Mouse (Mus musculus) forebrain, embryonic 10.5 days (tissue): ENCODE measurements around the gene Olfr651. TPM values are rescaled to one million over a fixed set of nuclear protein-coding genes. Genes with fewer than 3 reads are reported as not detected.
A peak's percentile ranks its signal among the peaks of the same experiment; 100 is the strongest.
"Not testable (repeated sequence)": the region's sequence is repeated elsewhere in the genome, so short reads cannot be mapped to it uniquely, and the experiment has no call there.

Experiments
- DNase-seq: peaks from one replicate; pipeline ENCODE4 v3.0.0-alpha.2; 2017; ENCODE audit warnings: low spot score; ENCODE audit errors: extremely low spot score
- H3K27ac ChIP-seq: fragments of 300-500 bp; sonication (generic); 2 replicates; pipeline ENCODE4 v1.5.1; 2016; ENCODE audit warnings: mild to moderate bottlenecking
- H3K27me3 ChIP-seq: fragments of 300-500 bp; sonication (generic); 2 replicates; pipeline ENCODE4 v1.6.1; 2016; ENCODE audit warnings: mild to moderate bottlenecking; ENCODE audit not compliant: poor library complexity, severe bottlenecking
- H3K36me3 ChIP-seq: fragments of 300-500 bp; sonication (generic); replicated peaks from 2 replicates; pipeline ENCODE4 v1.6.1; 2016; ENCODE audit warnings: mild to moderate bottlenecking, moderate library complexity
- H3K4me1 ChIP-seq: fragments of 300-500 bp; sonication (generic); 2 replicates; pipeline ENCODE4 v1.6.1; 2016
- H3K4me3 ChIP-seq: fragments of 300-500 bp; sonication (generic); 2 replicates; pipeline ENCODE4 v1.5.1; 2016; ENCODE audit warnings: mild to moderate bottlenecking, moderate library complexity
- H3K9me3 ChIP-seq: fragments of 300-500 bp; sonication (generic); 2 replicates; pipeline ENCODE4 v1.6.1; 2016; ENCODE audit warnings: mild to moderate bottlenecking, moderate library complexity
- WGBS: fragments of 180-500 bp; shearing (Covaris S2); methylation state at CpG from one replicate; pipeline ENCODE4 v1.1.7; 2016; 5-methylcytosine and 5-hydroxymethylcytosine counted together
- polyA plus RNA-seq: library from polyadenylated mRNA; unstranded; fragments of >200 nt; fragmentation: Nextera tagmentation; extraction: Ambion mirVana; gene quantifications from 2 replicates; pipeline ENCODE4 v1.2.1, GENCODE M21; 2016

Gene Olfr651
- polyA plus RNA-seq = not detected in 2 replicates

DNA sequence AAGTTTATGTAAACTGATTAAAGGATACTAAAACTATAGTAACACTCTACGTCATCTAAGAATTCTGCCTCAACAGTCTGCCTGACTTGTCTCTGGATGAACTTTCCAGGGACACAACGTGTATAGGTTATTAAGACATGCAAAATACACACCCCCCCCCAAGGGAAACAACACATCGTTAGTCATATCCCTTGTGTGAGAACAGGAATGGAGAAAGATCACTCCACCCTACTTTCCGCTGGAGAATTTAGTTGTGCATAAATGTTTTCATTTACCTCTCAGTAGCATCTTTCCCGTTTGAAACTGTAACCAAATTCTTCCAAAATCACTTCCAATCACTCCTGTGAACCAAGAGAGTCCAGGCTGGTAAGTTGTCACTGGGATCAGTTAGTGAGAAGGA, at the start of gene Olfr651:
Gene Olfr651 (plus strand): TSS at position 301 of the 400 bp plus-strand sequence.
- Histone ChIP-seq H3K4me3 (no peak within 1 kb of the TSS), H3K36me3 (no peaks in the 10 kb centered on the region), H3K9me3 (no peaks in the 10 kb centered on the region; the same call in 1 of the 2 replicates), H3K27me3 (no peaks in the 10 kb centered on the region), H3K4me1 (no peaks in the 10 kb centered on the region), H3K27ac (no peak within 1 kb of the TSS)
- no peak for DNase-seq
- 87% methylated on average over 5 of the region's 5 CpGs for WGBS

DNA sequence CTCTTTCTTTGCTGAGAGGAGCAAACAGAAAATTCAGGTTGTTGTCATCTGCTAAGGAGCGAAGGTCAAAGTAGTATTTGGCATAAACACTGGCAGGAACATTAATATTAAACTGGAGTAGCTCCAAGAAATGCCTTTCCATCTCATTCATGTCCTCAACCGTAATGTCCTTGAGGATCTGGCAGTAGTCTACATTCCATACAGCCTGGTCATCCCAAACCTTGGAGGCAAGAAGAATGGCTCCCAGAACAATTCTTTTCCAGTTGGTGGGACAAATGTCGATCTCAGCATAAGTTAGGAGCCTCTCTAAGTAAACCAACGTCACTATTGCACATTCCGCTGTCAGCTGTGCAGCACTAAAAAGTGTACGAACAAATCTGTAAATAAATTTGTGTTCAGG, 48.7 kb upstream of the Olfr651 start:
- not testable (repeated sequence) for H3K36me3 ChIP-seq, H3K27ac ChIP-seq, H3K4me3 ChIP-seq, H3K4me1 ChIP-seq, H3K9me3 ChIP-seq, DNase-seq
- WGBS = 83% methylated on average over 6 of the region's 6 CpGs
- H3K27me3 ChIP-seq = peaks cover 10% of the 10 kb centered on the region

DNA sequence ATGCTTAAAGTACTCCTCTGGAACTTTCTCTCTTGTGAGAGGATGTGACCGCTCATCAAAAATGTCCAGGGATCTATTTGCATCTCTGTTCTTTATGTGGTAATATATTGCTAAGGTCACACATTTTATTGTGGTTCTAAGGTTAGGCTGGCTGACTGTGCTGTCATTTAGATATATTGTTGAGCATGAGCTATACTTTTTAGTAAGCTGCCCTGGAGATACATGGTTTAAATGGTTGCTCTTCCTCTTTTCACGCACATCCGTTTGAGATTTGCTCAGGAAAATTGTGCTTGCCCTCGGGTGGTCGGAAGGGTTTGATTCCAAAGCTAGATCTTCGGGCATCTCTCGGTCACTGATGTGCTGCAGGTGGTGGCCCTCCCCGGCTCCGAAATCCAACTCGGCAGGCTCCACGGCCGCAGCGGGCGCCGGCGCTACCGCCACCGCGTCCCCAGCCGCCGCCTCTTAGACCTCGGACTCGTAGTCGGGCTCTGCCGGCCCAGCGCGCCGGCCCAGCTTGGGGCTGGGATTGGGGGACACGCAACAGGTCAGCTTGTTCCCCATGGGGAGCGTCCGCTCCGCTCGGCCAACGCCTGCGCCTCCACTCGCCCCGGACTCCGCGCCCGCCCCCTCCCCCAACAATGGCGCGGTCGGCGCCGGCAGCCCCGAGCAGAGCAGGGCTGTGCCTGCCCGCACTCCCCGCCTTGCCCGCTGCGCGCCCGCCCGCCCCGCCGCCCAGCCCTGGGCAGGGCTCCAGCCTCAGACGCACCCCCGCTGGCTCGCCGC, 48.2 kb upstream of the Olfr651 start:
- DNase-seq = peak; percentile 46

DNA sequence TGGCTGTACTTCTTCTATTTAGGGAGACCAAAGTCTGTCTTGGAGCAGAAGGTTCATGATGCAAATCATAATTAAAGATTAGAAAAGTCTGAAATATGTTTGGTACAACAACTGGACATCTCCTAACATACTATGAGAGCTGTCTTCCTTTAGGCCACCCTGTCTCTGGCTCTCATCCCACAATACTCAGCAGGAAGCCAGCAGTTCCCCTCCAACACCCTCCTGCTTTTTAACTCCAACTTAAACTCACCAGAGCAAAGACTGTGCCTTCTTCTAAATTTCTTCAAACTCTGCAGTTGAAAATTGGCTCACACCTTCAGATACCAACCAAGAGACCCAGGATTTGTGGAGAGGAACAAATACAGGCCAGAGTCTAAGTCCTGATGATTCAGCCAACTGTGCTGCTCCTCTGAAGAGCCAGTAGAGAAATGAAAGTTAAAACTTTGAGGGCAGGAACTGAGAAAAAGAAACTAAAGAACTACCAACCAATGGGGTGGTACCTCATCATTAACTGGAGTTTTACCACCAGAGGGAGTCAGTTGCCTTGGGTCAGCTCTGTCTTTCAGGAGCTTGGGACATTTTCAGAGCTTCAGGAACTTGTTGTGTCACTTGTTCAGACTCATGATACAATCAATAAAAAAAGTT, 42.4 kb upstream of the Olfr651 start, which contains the start of gene Trim30d:
Gene Trim30d (minus strand): TSS at position 429 of the 645 bp plus-strand sequence.
- not testable (repeated sequence) for H3K36me3 ChIP-seq, H3K4me1 ChIP-seq, H3K27ac ChIP-seq, H3K27me3 ChIP-seq, DNase-seq, H3K4me3 ChIP-seq, H3K9me3 ChIP-seq

More for the DNA sequence above, 48.2 kb upstream of the Olfr651 start:
- no peaks in the 10 kb centered on the region for H3K36me3 ChIP-seq
- no peaks in the 10 kb centered on the region for H3K4me1 ChIP-seq
- WGBS = 2% methylated on average over 53 of the region's 59 CpGs
- H3K4me3 ChIP-seq = peak overlapping the region; percentile 61
- no peaks in the 10 kb centered on the region for H3K9me3 ChIP-seq
- peaks cover 10% of the 10 kb centered on the region for H3K27me3 ChIP-seq
- peak overlapping the region; percentile 83 for H3K27ac ChIP-seq

DNA sequence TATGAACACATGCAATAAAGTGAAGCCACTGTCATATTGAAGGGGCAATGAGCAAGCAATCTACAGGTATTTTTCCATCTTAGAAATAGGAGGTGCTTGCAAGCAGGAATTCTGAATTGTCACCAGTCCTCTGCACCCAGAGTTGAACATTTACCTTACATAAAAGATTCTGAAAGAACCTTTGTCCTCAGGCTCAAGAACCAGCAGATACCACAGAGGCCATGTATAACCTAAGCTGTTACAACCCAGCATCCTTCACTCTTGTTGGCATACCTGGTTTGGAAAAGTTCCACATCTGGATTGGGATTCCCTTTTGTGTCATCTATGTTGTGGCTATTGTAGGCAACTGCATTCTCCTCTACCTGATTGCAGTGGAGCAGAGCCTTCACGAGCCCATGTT, 2.8 kb downstream of the Olfr651 start:
- WGBS = 77% methylated on average over 1 of the region's 1 CpGs
- H3K27ac ChIP-seq = no peak overlapping the region
- no peaks in the 10 kb centered on the region for H3K27me3 ChIP-seq
- no peak for DNase-seq
- no peaks in the 10 kb centered on the region for H3K9me3 ChIP-seq
- H3K4me3 ChIP-seq = no peak overlapping the region
- H3K36me3 ChIP-seq = no peaks in the 10 kb centered on the region
- no peaks in the 10 kb centered on the region for H3K4me1 ChIP-seq

DNA sequence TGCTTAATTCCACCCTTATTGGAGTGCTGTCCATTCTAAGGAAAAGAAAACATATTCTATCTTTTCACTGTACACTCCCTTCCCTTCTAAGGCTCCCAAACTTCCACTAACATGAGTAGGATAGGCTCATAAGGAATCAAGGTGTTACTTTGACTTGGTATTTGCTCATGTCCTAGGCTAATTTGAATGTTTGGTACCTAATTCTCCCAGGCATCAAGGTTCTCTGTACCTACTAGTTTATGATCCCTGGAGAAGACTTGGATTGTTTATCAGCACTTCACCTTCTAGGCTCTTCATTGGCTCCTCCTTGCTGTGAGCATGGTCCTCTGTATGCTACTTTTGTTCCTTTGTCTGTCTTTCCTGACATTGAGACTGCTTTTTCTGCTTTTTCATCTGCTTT, 10.7 kb downstream of the Olfr651 start, which contains the start of gene Olfr652:
Gene Olfr652 (plus strand): TSS at position 301 of the 400 bp plus-strand sequence.
- H3K4me1 ChIP-seq = no peaks in the 10 kb centered on the region
- H3K36me3 ChIP-seq = no peaks in the 10 kb centered on the region
- H3K27me3 ChIP-seq = no peaks in the 10 kb centered on the region
- no peaks in the 10 kb centered on the region for H3K9me3 ChIP-seq
- no peak within 1 kb of the TSS for H3K4me3 ChIP-seq
- H3K27ac ChIP-seq = no peak within 1 kb of the TSS
- no peak for DNase-seq

DNA sequence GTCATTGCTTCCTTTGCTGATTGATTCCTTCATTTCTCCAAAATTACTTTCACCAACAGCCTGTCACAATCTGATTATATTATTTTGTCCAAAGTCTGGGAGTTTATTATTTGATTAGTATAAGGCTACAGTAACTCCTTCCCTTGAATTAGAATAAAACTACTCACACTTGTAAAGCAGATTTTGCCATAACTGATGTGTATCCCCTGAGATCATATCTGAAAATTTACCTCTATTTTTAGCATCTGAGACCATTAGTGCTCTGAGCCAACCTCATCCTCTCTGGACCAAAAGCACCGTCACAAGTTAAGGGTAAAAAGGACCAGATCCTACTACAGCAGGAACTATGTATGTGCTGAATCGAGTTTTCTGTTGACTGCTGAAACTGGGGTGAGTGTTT, 27.1 kb downstream of the Olfr651 start, which contains the start of gene Olfr653:
Gene Olfr653 (plus strand): TSS at position 301 of the 400 bp plus-strand sequence.
- 80% methylated on average over 2 of the region's 2 CpGs for WGBS
- no peaks in the 10 kb centered on the region for H3K9me3 ChIP-seq
- H3K36me3 ChIP-seq = no peaks in the 10 kb centered on the region
- H3K27ac ChIP-seq = no peak within 1 kb of the TSS
- no peak within 1 kb of the TSS for H3K4me3 ChIP-seq
- no peaks in the 10 kb centered on the region for H3K27me3 ChIP-seq
- DNase-seq = no peak
- no peaks in the 10 kb centered on the region for H3K4me1 ChIP-seq

DNA sequence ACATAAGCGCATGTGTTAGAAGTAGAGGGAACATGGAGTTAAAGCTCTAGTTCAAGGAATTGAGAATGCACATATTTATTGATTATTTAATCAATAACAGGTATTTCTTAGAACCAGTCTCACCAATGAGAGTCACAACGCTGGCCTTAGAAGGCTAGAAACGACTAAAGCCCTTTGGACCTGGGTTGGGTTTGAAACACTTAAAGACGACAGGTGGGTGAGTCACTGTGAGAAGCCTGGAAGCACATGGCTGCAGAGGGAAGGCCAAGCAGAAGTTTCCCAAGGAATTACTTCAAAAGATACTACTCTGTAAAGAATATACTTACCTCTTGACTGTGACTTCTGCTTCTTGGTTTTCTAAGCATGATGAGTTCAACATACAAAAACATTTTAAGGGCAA, 30.9 kb downstream of the Olfr651 start:
- Histone ChIP-seq H3K36me3 (no peaks in the 10 kb centered on the region), H3K9me3 (no peaks in the 10 kb centered on the region), H3K4me3 (no peak overlapping the region), H3K4me1 (no peaks in the 10 kb centered on the region), H3K27me3 (no peaks in the 10 kb centered on the region), H3K27ac (no peak overlapping the region)
- no peak for DNase-seq
- WGBS = 91% methylated on average over 4 of the region's 4 CpGs

DNA sequence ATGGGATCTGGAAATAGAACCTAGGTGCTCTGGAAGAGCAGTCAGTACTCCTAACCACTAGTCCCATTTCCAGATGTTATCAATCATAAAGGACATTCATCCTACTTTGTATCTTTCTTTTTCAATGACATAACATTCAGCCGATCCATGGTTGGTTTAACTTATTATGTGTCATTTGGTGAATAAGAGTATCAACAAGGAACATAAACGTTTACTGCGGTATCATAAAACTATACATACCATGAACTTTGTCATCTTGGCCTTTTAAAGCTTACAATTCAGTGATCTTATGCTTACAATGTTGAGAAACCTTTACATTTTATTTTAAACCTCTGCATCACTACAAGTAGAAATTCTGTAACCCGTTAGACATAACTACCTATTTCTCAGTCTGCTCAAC, 31.5 kb downstream of the Olfr651 start:
- DNase-seq = no peak
- no peaks in the 10 kb centered on the region for H3K4me1 ChIP-seq
- H3K4me3 ChIP-seq = no peak overlapping the region
- H3K27me3 ChIP-seq = no peaks in the 10 kb centered on the region
- no peaks in the 10 kb centered on the region for H3K9me3 ChIP-seq
- H3K27ac ChIP-seq = no peak overlapping the region
- 90% methylated on average over 4 of the region's 4 CpGs for WGBS
- H3K36me3 ChIP-seq = no peaks in the 10 kb centered on the region

DNA sequence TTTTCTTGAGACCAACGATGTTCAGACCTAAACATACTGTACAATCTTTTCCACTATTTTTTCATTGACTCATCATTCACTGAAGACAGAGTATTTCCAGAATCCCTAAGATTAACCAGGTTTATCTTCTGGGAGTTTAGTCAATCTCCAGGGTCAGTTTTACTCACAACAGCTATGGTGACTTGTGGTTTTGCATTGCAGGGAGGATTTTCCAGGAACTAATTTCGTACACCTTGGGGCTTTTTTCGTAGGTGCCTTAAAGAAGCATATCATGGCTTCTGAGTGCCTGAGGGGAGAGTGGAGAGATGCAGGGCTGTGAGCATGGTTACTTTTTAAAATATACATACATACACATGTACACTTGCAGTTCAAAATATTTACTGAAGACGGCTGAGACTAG, 36.8 kb downstream of the Olfr651 start, which contains the start of gene Olfr654:
Gene Olfr654 (plus strand): TSS at position 301 of the 400 bp plus-strand sequence.
- Histone ChIP-seq H3K4me3 (no peak within 1 kb of the TSS), H3K27ac (no peak within 1 kb of the TSS), H3K9me3 (no peaks in the 10 kb centered on the region), H3K36me3 (no peaks in the 10 kb centered on the region), H3K4me1 (no peaks in the 10 kb centered on the region), H3K27me3 (no peaks in the 10 kb centered on the region)
- no peak for DNase-seq
- 93% methylated on average over 4 of the region's 4 CpGs for WGBS

DNA sequence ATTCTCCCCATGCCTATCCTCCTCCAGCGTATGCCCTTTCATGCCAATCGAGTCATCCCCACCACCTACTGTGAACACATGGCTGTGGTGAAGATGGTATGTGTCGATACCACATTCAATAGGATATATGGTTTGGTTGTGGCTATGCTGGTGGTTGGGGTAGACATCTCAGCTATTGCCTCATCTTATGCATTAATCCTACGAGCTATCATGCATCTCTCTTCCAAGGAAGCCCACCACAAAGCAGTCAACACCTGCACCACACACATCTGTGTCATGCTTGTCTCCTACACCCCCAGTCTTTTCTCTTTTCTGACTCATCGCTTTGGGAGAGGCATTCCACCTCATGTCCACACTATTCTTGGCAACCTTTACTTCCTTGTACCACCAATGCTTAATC, 38.3 kb downstream of the Olfr651 start:
- H3K4me3 ChIP-seq = no peak overlapping the region
- no peak overlapping the region for H3K27ac ChIP-seq
- H3K4me1 ChIP-seq = no peaks in the 10 kb centered on the region
- WGBS = 86% methylated on average over 5 of the region's 5 CpGs
- H3K27me3 ChIP-seq = no peaks in the 10 kb centered on the region
- no peaks in the 10 kb centered on the region for H3K36me3 ChIP-seq
- DNase-seq = no peak
- no peaks in the 10 kb centered on the region for H3K9me3 ChIP-seq

DNA sequence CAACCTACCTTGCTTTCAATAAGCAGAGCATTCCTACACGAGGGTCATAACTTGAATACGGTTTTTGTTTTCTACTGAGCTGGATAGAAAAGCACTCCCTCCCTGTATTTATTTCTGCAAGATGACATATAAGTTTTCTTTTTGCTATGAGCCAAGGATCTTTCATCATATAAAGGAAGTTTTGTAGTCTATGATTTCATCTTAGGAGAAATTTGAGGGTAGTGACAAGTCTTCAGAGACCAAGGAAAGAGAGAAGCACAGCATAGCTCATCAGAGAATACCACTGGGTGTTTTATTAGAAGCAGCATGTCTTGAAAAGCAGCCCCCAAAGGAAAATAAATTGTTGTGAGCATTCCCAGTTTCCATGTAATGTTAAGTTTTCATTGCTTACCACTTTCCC, 51.7 kb downstream of the Olfr651 start, which contains the start of gene Olfr655:
Gene Olfr655 (minus strand): TSS at position 101 of the 400 bp plus-strand sequence.
- Histone ChIP-seq H3K4me1 (no peaks in the 10 kb centered on the region), H3K36me3 (no peaks in the 10 kb centered on the region), H3K9me3 (no peaks in the 10 kb centered on the region), H3K27me3 (no peaks in the 10 kb centered on the region), H3K4me3 (no peak within 1 kb of the TSS), H3K27ac (no peak within 1 kb of the TSS)
- WGBS = 92% methylated on average over 2 of the region's 2 CpGs
- no peak for DNase-seq

DNA sequence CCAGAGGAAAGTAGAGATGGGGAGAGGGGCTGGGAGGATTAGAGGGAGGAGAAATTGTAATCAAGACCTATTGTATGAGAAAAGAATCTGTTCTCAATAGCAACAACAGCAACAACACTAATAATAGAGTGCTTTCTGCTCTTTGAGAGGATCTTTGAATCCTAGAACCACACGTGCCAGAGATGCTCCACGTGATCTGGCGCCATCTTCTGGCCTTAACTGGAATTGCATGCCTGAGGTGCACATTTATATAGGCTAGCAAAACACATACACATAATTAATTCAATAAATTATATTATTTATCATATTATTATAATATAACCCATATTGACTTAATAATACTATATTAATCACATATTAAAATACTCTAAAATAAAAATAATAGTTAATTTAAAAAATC, 53.2 kb downstream of the Olfr651 start:
- DNase-seq = peak; percentile 24
- Histone ChIP-seq H3K4me1 (no peaks in the 10 kb centered on the region), H3K27ac (no peak overlapping the region), H3K4me3 (no peak overlapping the region), H3K27me3 (no peaks in the 10 kb centered on the region), H3K36me3 (no peaks in the 10 kb centered on the region), H3K9me3 (no peaks in the 10 kb centered on the region)
- WGBS = 4% methylated on average over 3 of the region's 3 CpGs
